Mouse (Mus musculus) layer of hippocampus, postnatal 25 days (tissue): ENCODE data around the gene Zfyve19. TPM values are rescaled to one million over a fixed set of nuclear protein-coding genes. Genes with fewer than 3 reads are reported as not detected.

ENCODE experiments used
- DNase-seq, 2 experiments: peaks; one replicate each; pipeline ENCODE4 v3.0.0; 2022; ENCODE audit warnings: mixed read lengths in 2 of 2, low spot score in 1 of 2; ENCODE audit errors: extremely low spot score in 1 of 2
- total RNA-seq, 2 experiments: library from RNA; stranded (reverse); gene quantifications; 2 replicates each; pipeline ENCODE4 v1.2.3; 2021

Gene Zfyve19
- total RNA-seq, 2 experiments from 2014 or later = 28.3 to 38.8 TPM

DNA sequence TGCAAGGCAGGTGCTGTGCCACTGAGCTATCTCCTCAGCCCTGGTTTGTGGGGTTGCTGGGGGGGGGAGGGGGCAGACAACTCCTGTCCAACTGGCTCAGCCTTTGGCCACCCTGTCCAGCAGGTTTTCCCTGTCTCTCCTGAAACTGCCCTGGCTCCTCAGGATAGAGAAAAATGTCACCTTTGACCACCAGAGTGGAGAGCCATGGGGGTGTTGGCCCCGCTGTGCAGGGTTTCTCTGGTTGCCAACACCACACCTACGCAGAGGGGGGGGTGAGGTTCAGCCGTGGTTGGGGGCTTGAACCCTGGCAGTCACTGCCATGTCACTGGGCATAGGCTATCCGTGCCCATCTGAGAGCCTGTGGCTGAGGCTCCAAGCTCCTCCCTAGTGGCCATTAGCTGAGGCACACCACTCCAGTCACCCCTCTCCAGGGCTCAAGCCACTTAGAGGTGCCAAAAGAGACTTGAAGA, 41.2 kb downstream of the Zfyve19 start:
- no peak for DNase-seq

DNA sequence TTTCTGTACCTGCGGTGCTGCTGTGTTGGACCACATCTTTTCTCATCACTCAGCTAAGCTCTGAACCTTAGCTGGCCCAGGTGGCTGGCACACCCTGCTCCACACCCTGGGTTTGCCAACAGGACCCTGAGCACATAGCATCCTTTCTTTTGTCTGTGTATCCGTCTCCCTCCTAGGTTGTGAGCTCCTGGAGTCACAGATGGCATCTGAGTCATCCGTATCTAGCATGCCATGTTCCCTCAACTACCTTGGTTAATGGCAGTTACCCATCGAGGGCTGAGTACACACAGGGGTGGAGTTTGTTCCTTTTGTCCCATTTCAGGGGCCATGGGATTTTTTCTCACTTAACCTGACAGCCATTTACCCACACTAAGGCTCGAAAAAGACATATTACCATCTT, 42.0 kb downstream of the Zfyve19 start:
- no peak for DNase-seq

DNA sequence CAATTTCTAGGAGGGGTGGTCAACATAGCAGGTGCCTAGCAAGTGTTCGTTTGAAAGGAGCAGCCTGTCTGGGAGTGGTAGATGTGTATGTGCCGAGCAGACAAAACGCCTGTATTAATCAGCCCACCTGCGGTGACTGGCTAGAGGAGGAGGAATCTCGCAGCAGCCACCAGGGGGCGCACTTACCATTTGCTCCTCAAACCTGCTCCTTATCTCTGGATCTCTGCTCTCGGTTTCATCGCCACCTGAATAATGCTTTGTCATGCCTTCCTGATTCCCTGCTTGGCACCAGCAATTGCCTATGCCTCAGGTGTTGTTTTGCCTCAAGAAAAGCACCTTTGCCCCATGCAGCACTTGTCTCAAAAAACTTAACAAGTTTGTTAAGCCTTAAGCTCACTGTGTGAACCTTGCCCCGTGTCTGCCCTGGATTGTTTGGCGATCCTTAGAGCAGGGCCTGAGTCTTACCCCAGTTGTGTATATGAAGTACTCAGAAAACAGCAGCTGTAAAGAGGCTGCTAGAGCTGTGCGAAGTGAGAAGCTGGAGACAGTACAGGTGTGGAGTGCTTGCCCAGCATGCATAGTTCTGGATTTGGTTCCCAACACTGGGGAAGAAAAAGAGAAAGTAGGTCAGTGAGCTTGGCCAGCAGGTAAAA, 42.5 kb downstream of the Zfyve19 start:
- peak; percentile 74 to 93 for DNase-seq

DNA sequence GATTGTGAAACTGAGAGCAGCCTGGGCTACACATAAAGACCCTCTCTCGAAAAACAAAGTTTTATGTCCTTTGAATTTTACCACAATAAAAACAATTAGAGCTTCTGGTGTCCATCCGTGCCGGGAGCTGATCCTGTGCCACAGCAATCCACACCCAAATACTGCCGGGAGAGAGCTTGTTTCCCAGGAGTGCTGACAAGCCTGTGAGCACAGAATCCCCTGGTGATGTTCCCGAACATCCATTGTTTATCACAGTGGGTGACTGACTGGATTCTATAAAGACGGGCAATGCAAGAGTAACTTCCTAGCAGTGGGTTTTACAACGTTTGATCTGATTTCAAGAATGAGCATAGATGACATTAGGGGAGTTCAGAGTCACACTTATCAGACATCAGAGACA, 46.6 kb downstream of the Zfyve19 start:
- DNase-seq = no peak

DNA sequence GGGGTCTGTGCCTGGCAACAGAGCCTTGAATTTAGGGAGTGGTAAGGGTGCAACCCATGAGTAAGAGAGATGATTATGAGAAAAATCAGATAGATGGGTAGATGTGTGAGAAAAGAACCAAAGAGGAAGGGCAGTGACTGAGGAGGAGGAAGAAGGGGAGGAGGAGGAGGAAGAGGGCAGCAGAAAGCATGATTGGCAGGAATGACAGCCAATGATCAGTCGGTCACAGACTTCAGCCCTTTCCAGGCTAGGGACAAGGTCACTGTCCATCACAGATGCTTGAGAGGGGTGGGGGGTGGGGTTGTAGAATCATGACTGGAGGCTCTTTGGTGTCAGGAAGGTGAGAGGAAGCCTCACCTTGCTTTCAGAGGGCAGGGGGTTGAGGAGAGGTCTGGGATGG, 52.1 kb downstream of the Zfyve19 start:
- no peak for DNase-seq

DNA sequence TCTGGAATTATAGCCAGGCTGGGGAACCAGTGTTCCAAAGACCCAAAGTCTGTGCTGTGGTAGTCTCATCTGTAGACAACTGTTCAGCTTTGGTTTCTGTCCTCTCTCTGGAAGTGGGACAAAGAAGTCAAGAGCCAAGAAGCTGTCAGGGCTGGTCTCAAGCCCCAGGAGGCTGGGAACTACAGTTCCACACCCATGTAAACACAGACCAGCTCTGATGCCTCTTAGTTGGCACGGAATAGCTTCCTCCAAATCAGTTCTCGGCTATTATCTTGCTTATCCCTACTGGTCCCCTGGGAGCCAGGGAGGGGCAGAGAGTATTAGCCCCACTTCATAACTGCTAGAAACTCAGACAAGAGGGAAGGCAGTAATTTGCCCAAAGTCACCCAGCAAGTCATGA, 52.9 kb downstream of the Zfyve19 start:
- DNase-seq = no peak

DNA sequence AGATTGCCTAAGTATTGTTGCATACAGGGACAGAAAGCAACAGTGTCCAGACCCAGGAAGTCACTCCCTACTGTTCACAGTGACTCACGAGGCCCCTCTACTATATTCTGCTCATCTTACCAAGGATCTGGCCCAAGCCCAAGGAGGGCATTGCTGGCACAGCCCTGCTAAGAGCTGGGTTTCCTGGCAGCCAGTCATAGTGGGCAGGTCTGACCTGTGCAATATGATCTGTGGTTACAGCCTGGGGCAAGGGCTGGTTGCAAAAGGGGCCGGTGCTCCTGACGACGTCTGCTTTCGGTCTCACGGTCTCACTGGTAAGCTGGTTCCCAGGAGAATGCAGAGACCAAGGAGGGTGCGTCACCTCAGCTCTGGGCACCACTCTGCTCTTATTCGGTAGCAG, 54.6 kb downstream of the Zfyve19 start:
- no peak for DNase-seq

DNA sequence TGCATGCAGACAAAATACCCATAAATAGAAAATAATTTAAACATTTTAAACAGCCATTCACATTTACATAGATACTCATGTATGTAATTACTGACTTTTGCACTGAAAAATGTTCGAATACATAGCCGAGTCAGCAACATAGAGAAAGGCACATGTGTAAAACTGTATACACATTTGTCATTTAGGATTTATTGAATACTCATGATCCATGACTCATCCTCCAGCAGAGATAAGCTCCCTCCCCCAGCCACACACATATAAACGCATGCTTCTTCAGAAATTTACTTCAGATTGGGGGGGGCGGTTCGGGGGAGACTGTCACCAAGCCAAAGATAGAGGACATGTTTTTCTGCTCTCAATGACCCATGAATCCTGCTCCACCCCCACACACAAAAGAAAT, 55.4 kb downstream of the Zfyve19 start:
- DNase-seq = no peak

Other genes starting within 250 kb of the Zfyve19 start
- 10 to 100 TPM; 49.7 to 57.8 TPM for gene Ccdc32, start 179.2 kb upstream of the Zfyve19 start, total RNA-seq
- 1 to 10 TPM; 6.8 to 7.2 TPM for gene Rpusd2, start 173.8 kb upstream of the Zfyve19 start, total RNA-seq
- gene Knl1, start 161.5 kb upstream of the Zfyve19 start, total RNA-seq = under 1 TPM; 0.49 to 0.52 TPM
- gene Rad51, start 95.8 kb upstream of the Zfyve19 start, total RNA-seq = 1 to 10 TPM in 1 of 2 experiments, under 1 TPM in 1; 0.99 to 1.2 TPM
- gene Rmdn3, start 51.6 kb upstream of the Zfyve19 start, total RNA-seq = 10 to 100 TPM; 51.5 to 56.5 TPM
- not detected for gene Gchfr, start 40.8 kb upstream of the Zfyve19 start, total RNA-seq
- not detected for gene Gm14137, start 34.1 kb upstream of the Zfyve19 start, total RNA-seq
- 10 to 100 TPM; 15.8 to 19.7 TPM for gene Dnajc17, start 178 bp downstream of the Zfyve19 start, total RNA-seq
- gene Ppp1r14d, start 21.3 kb downstream of the Zfyve19 start, total RNA-seq = not detected
- gene Spint1, start 28.7 kb downstream of the Zfyve19 start, total RNA-seq = 1 to 10 TPM in 1 of 2 experiments, under 1 TPM in 1; 0.92 to 1.9 TPM
- 1 to 10 TPM; 6.3 to 6.9 TPM for gene Rhov, start 62.7 kb downstream of the Zfyve19 start, total RNA-seq
- gene Vps18, start 80.1 kb downstream of the Zfyve19 start, total RNA-seq = 10 to 100 TPM; 37.5 to 43.9 TPM
- 1 to 10 TPM; 3.0 to 5.2 TPM for gene Dll4, start 117.2 kb downstream of the Zfyve19 start, total RNA-seq
- 1 to 10 TPM; 6.4 to 7.1 TPM for gene Chac1, start 142.6 kb downstream of the Zfyve19 start, total RNA-seq